Mouse (Mus musculus): ENCODE data around the gene Zfand3.

- TF ChIP-seq CTCF (conservative IDR thresholded peaks at IDR 0.05; ENCODE audit: insufficient read depth, insufficient read length, low read depth, low read length): no peak
- TF ChIP-seq POLR2A (IDR thresholded peaks at IDR 0.05; ENCODE audit: low read depth, low read length): no peak
Observed at GRCm38 (mm10) chr17:30148320-30148719, 143.8 kb downstream of the Zfand3 start.

All from kidney, adult 2 months (tissue).